Mouse (Mus musculus) urinary bladder, adult 18-20 months (tissue): ENCODE data around the gene Flrt3.

Source experiments
- DNase-seq, 2 experiments: peaks; one replicate each; pipeline ENCODE4 v3.0.0; 2022; ENCODE audit warnings: low spot score in 2 of 2, mixed read lengths in 2 of 2

Flrt3 gene

DNA sequence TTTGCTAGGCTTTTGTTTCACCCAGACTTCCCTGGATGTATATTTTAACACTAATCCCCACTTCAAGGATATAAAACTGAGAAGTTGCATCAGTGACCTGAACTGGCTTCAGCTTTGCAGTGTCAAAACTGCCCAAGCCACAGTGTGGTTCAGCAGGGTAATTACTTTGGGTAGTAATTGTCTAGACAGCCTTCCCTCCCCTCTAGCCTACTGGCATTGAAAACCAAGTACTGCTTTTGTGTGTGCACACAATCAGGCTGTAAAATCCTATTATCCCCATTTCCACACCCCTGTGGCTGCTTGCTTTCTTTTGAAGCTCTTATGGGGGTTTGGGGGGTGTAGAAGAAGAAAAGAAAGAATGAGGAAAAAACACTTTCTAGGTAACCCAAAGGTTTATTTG, 17.8 kb downstream of the Flrt3 start:
- no peak for DNase-seq

DNA sequence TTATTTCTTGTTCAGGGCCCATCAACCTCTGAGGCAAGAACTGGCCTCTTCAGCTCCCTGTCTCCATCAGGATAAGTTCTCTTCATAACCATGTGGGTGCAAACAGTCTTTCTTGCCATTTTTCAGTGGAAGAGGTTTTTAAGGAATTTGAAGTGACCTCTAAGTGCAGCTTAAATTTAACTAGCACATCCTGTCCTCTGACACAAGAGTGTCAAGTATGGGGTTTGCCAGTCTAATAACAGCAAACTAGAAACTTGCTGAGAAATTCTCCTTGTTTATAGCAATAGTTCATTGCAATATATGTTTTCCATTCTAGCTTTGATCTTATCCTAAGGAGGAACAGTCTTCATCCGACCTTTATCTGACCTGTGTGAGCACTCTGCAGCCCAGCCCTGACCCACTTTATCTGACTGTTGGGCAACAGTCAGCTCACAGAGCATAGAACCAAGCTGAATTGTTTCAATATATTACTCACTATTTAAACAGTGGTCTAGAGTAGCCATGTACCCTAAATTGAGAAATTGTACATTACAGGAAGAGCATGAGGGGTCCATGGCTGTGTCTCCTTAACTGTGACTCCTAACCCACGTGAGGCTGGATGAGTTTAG, 49.4 kb downstream of the Flrt3 start:
- DNase-seq = no peak

DNA sequence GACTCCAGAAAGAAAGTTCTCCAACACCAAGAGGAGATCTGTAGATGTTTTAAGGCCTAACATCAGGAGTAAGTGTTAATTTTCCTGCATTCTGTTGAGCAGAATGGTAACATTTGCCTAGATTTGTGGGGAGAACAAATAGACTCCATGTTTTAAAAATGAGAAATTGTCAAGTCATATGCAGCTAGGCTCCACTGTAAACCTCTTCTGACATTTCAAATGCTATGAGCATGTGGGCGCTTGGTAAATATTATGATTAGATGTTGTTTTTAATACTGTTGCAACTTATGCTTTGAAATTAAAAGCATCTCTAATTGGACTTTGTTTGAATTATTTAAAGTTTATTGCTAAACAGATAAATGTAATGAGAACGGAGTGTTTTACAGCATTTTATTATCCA, 55.8 kb downstream of the Flrt3 start:
- DNase-seq = no peak
